Mouse (Mus musculus) megakaryocyte, adult 5-6 weeks (primary cell): ENCODE measurements around the gene Rreb1. TPM values are rescaled to one million over a fixed set of nuclear protein-coding genes. Genes with fewer than 3 reads are reported as not detected.

Experiments
- total RNA-seq, 2 experiments: library from RNA; stranded (forward) in 1 of 2; stranded (reverse) in 1 of 2; fragments of 153-499, 151-499 nt in 1 of 2; fragments of 221-1000, 200-1000 nt in 1 of 2; gene quantifications; 2 replicates each; pipeline versions ENCODE4 v1.2.3 to v1.2.4; 2015 to 2017

Gene Rreb1
- total RNA-seq, 2 experiments from 2014 or later: 10.0 to 27.0 TPM

Other genes with a start within 250 kb of the Rreb1 start
- gene Ssr1, start 215.8 kb downstream of the Rreb1 start, total RNA-seq (2015): 96.5 and 104 TPM in 2 replicates
- gene Ssr1, start 215.8 kb downstream of the Rreb1 start, total RNA-seq (2017): 126 and 148 TPM in 2 replicates